Mouse (Mus musculus) lung, postnatal 0 days (tissue): ENCODE data around the gene Ifit3.
"Not testable (repeated sequence)": the region's sequence is repeated elsewhere in the genome, so short reads cannot be mapped to it uniquely, and the experiment has no call there.

Experiments used
- CTCF ChIP-seq: IDR thresholded peaks from 2 replicates; pipeline ENCODE4 v1.5.1; 2016; ENCODE audit warnings: antibody characterized with exemption, mild to moderate bottlenecking
- EP300 ChIP-seq: IDR thresholded peaks from 2 replicates; pipeline ENCODE4 v1.6.1; 2016; ENCODE audit warnings: antibody characterized with exemption, mild to moderate bottlenecking, control low read depth

DNA sequence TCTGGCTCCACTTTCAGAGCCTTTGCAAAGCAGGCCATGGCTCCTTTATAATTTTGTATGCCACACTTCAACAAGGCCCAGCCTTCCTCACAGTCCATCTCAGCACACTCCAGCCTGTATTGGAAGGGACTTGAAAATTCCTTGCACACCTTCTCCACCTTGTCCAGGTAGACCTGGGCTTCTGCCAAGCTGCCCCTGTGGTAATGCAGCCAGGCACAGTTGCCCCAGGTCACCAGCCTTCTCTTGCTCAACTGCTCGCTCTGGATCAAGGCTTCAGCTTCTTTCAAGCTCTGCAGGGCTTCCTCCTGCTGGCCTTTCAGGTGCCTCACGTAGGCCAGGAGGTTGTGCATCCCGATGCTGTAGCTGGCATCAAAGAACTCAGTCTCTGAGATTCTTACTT, 11.2 kb downstream of the Ifit3 start:
- not testable (repeated sequence) for TF ChIP-seq EP300
- 0 out of 2 replicates have a peak, but pooled peaks have one; percentile 1 for TF ChIP-seq CTCF
